Mouse (Mus musculus) kidney, adult 2 months (tissue): Measurements from ENCODE around the gene Chic2.

Experiments
- CTCF ChIP-seq: fragments of 200-500 bp; conservative IDR thresholded peaks from 2 replicates; pipeline ENCODE4 v1.5.1; 2011; ENCODE audit warnings: low read depth, mild to moderate bottlenecking, control low read depth, low read length, moderate library complexity, mixed read lengths; ENCODE audit not compliant: insufficient read depth, insufficient read length
- POLR2A ChIP-seq: fragments of 200-500 bp; IDR thresholded peaks from one replicate; pipeline ENCODE4 v1.6.1; 2011; ENCODE audit warnings: low read depth, low read length, control low read depth

- TF ChIP-seq CTCF (no peak), POLR2A (no peak)
Measured at GRCm38 (mm10) chr5:74971418-74971817, 73.2 kb downstream of the Chic2 start.
